Mouse (Mus musculus) embryonic facial prominence, embryonic 10.5 days (tissue): ENCODE measurements around the gene Polr1b. TPM values are rescaled to one million over a fixed set of nuclear protein-coding genes. Genes with fewer than 3 reads are reported as not detected.
A peak's percentile ranks its signal among the peaks of the same experiment; 100 is the strongest.

Source experiments
- DNase-seq: peaks from one replicate; pipeline ENCODE4 v3.0.0-alpha.2; 2017; ENCODE audit warnings: low spot score
- H3K27ac ChIP-seq: fragments of 300-500 bp; sonication (generic); replicated peaks from 2 replicates; pipeline ENCODE4 v1.5.1; 2016; ENCODE audit warnings: mild to moderate bottlenecking
- H3K27me3 ChIP-seq: fragments of 300-500 bp; sonication (generic); replicated peaks from 2 replicates; pipeline ENCODE4 v1.6.1; 2016; ENCODE audit warnings: low read depth, mild to moderate bottlenecking; ENCODE audit not compliant: poor library complexity, severe bottlenecking
- H3K36me3 ChIP-seq: fragments of 300-500 bp; sonication (generic); replicated peaks from 2 replicates; pipeline ENCODE4 v1.6.1; 2016; ENCODE audit warnings: mild to moderate bottlenecking, moderate library complexity
- H3K4me1 ChIP-seq: fragments of 300-500 bp; sonication (generic); 2 replicates; pipeline ENCODE4 v1.6.1; 2016
- H3K4me3 ChIP-seq: fragments of 300-500 bp; sonication (generic); 2 replicates; pipeline ENCODE4 v1.5.1; 2016; ENCODE audit warnings: mild to moderate bottlenecking, moderate library complexity
- H3K9me3 ChIP-seq: fragments of 300-500 bp; sonication (generic); 2 replicates; pipeline ENCODE4 v1.6.1; 2016; ENCODE audit warnings: mild to moderate bottlenecking
- WGBS: fragments of 180-500 bp; shearing (Covaris S2); methylation state at CpG from one replicate; pipeline ENCODE4 v1.1.7; 2016; 5-methylcytosine and 5-hydroxymethylcytosine counted together
- polyA plus RNA-seq: library from polyadenylated mRNA; unstranded; fragments of >200 nt; fragmentation: Nextera tagmentation; extraction: Ambion mirVana; gene quantifications from 2 replicates; pipeline ENCODE4 v1.2.1, GENCODE M21; 2016

The Polr1b gene
- polyA plus RNA-seq, 1 experiment from 2014 or later = 48.7 TPM

GRCm38 (mm10) chr2:129174474-129174873 lies 73.7 kb downstream of the Polr1b start:
- H3K4me3 ChIP-seq = no peak overlapping the region
- peaks cover 2% of the 10 kb centered on the region; the same call in 1 of the 2 replicates for H3K4me1 ChIP-seq
- no peaks in the 10 kb centered on the region for H3K27me3 ChIP-seq
- DNase-seq = peak; percentile 23
- H3K27ac ChIP-seq = no peak overlapping the region
- no peaks in the 10 kb centered on the region for H3K36me3 ChIP-seq
- 46% methylated on average over 7 of the region's 7 CpGs for WGBS
- no peaks in the 10 kb centered on the region for H3K9me3 ChIP-seq

- no peak for DNase-seq
- Histone ChIP-seq H3K4me3 (no peak overlapping the region), H3K9me3 (no peaks in the 10 kb centered on the region), H3K36me3 (no peaks in the 10 kb centered on the region), H3K27ac (no peak overlapping the region), H3K27me3 (no peaks in the 10 kb centered on the region), H3K4me1 (peaks cover 2% of the 10 kb centered on the region; the same call in 1 of the 2 replicates)
- WGBS = 66% methylated on average over 2 of the region's 2 CpGs
Measured at GRCm38 (mm10) chr2:129175636-129176035, 74.8 kb downstream of the Polr1b start.

Other genes starting within 250 kb of the Polr1b start
- 1.8 and 2.1 TPM in 2 replicates for gene Fbln7, start 238.0 kb upstream of the Polr1b start, polyA plus RNA-seq
- gene Zc3h8, start 156.9 kb upstream of the Polr1b start, polyA plus RNA-seq = 8.4 and 9.8 TPM in 2 replicates
- 1.0 and 1.1 TPM in 2 replicates for gene Zc3h6, start 133.6 kb upstream of the Polr1b start, polyA plus RNA-seq
- 14.8 and 16.2 TPM in 2 replicates for gene Gm10762, start 133.3 kb upstream of the Polr1b start, polyA plus RNA-seq
- 0.07 TPM in 1 of 2 replicates, not detected in the other for gene Vinac1, start 52.8 kb upstream of the Polr1b start, polyA plus RNA-seq
- gene Ttl, start 35.1 kb upstream of the Polr1b start, polyA plus RNA-seq = 14.3 and 14.7 TPM in 2 replicates
- gene Chchd5, start 28.7 kb downstream of the Polr1b start, polyA plus RNA-seq = 25.6 and 29.0 TPM in 2 replicates
- 50.4 and 52.8 TPM in 2 replicates for gene Slc20a1, start 97.8 kb downstream of the Polr1b start, polyA plus RNA-seq
- 63.1 and 65.4 TPM in 2 replicates for gene Ckap2l, start 196.2 kb downstream of the Polr1b start, polyA plus RNA-seq
- gene Il1a, start 209.0 kb downstream of the Polr1b start, polyA plus RNA-seq = not detected in 2 replicates